Mouse (Mus musculus): ENCODE measurements around the gene Ly6g6f. TPM values are rescaled to one million over a fixed set of nuclear protein-coding genes. Genes with fewer than 3 reads are reported as not detected.
A peak's percentile ranks its signal among the peaks of the same experiment; 100 is the strongest.

The Ly6g6f gene
- total RNA-seq, 2 experiments from 2014 or later, result 0.29 TPM; not detected in 1

GRCm38 (mm10) chr17:35102299-35102698 lies 16.9 kb upstream of the Ly6g6f start:
- Histone ChIP-seq H3K4me3 (no peak overlapping the region), H3K27ac (no peak overlapping the region)
- no peak for DNase-seq (ENCODE audit: extremely low spot score in 1 of 2, low spot score in 2 of 2)
- intact Hi-C loops (cut with DNase I), result no loop called here
- TF ChIP-seq CTCF (IDR thresholded peaks at IDR 0.05), result no peak

GRCm38 (mm10) chr17:35101161-35101560 lies 15.8 kb upstream of the Ly6g6f start:
- Histone ChIP-seq H3K27ac (no peak overlapping the region), H3K4me3 (no peak overlapping the region)
- intact Hi-C loops (cut with DNase I), result no loop called here
- no peak for DNase-seq (ENCODE audit: extremely low spot score in 1 of 2, low spot score in 2 of 2)
- no peak for TF ChIP-seq CTCF (IDR thresholded peaks at IDR 0.05)

DNA sequence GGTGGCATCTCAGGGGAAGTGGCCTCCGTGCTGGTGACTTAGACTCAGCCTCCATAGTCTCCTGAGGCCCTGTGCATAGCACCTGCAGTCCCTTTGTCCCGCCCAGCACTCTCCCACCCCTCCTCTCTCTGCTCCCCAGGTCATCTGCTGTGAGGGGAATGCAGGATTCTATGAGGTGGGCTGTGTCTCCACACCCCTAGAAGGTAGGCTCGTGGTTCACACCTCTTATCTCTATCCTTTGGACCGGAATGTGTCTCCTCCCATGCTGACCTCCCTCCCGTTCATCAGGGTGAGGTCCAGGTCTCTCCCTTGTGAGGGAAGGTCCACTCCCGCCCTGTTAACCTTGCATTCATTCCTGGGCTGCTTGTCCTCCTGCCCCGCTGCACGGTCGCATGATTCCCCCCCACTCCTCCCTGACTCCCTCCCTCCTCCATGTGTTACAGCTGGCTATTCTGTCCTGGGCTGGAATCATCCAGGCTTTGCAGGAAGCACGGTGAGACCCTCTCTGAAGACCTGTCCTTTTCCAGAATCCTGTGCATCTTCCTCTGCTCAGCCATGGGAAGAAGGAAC lies 14.9 kb upstream of the Ly6g6f start:
- DNase-seq (ENCODE audit: extremely low spot score in 1 of 2, low spot score in 2 of 2), result no peak
- TF ChIP-seq CTCF (IDR thresholded peaks at IDR 0.05), result no peak
- intact Hi-C loops (cut with DNase I), result no loop called here

GRCm38 (mm10) chr17:35097164-35097655 lies 11.8 kb upstream of the Ly6g6f start:
- intact Hi-C loops (cut with DNase I), result no loop called here
- H3K27ac ChIP-seq, result peak overlapping the region; percentile 59; the same call in 1 of the 2 replicates
- TF ChIP-seq CTCF (IDR thresholded peaks at IDR 0.05), result peak; percentile 47
- no peak overlapping the region for H3K4me3 ChIP-seq
- peak; percentile 44 to 59 for DNase-seq (ENCODE audit: extremely low spot score in 1 of 2, low spot score in 2 of 2)

More for the DNA sequence above, 14.9 kb upstream of the Ly6g6f start:
- no peak overlapping the region for H3K27ac ChIP-seq
- H3K4me3 ChIP-seq, result no peak overlapping the region

DNA sequence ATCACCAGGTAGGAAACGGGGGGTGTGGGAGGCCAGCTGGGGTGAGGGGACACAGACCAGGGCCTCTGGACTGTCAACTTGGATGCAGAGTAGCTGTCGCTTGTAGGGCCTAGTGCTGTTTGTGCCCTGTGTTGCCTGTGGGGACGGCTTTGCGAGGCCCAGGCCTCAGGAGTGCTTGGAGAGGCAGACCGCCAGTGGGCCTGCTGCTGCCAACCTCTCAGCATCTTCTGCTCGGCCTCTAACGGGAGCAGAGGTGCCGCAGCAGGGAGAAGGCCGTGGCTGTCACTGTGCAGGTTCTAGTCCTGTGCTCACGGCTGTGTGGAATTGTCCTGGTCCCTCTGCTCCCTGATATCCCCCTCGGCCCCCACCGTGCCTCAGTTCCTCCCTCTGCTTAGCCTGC lies 11.2 kb upstream of the Ly6g6f start:
- Histone ChIP-seq H3K27ac (peak overlapping the region; percentile 59; the same call in 1 of the 2 replicates), H3K4me3 (no peak overlapping the region)
- DNase-seq (ENCODE audit: extremely low spot score in 1 of 2, low spot score in 2 of 2), result no peak
- intact Hi-C loops (cut with DNase I), result no loop called here
- no peak for TF ChIP-seq CTCF (IDR thresholded peaks at IDR 0.05)

GRCm38 (mm10) chr17:35094475-35095365 lies 9.3 kb upstream of the Ly6g6f start:
- no peak for TF ChIP-seq CTCF (IDR thresholded peaks at IDR 0.05)
- intact Hi-C loops (cut with DNase I), result no loop called here
- peak overlapping the region; percentile 44; the same call in 1 of the 2 replicates for H3K27ac ChIP-seq

GRCm38 (mm10) chr17:35092403-35093198 lies 7.2 kb upstream of the Ly6g6f start:
- intact Hi-C loops (cut with DNase I), result no loop called here
- TF ChIP-seq CTCF (IDR thresholded peaks at IDR 0.05), result no peak
- Histone ChIP-seq H3K27ac (no peak overlapping the region), H3K4me3 (no peak overlapping the region)
- no peak for DNase-seq (ENCODE audit: extremely low spot score in 1 of 2, low spot score in 2 of 2)

More at GRCm38 (mm10) chr17:35094475-35095365, 9.3 kb upstream of the Ly6g6f start:
- DNase-seq (ENCODE audit: extremely low spot score in 1 of 2, low spot score in 2 of 2), result no peak
- no peak overlapping the region for H3K4me3 ChIP-seq

DNA sequence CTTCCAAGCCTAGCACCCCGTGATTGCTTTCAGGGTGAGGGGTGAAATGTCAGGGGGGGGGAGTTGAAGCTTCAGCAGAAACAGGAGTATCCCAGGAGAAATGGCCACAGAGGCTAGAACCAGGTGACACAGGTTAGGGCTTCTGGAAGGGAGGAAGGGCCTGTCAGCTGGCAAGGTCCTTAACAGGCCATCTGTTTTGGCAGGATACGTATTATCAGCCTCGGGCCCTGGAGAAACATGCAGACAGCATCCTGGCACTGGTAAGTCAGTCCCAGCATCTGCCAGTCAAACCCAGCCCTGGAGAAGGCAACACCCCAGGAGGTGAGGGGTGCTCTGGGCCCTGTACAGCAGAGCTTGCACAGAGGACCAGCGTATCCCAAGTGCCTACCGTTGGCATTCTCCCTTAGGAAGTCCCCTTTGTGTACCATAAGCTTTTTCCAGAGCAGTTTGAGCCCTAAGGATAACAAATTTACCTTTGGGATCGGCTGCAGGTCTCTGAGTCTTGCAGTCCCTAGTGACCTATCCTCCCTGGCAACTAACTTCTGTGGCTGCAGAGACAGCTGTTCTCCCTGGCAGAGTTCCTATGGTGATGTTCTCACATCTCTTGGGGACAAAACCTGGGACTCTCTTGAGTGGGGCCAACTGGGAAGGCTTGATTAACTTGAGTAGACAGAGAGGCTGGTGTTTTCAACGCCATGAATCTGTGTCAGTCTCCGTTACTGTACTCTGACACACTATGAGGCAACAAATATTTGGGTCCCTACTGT lies 4.9 kb upstream of the Ly6g6f start:
- H3K27ac ChIP-seq, result peak overlapping the region; percentile 99; the same call in 1 of the 2 replicates
- H3K4me3 ChIP-seq, result peak overlapping the region; percentile 72
- intact Hi-C loops (cut with DNase I), result no loop called here
- TF ChIP-seq CTCF (IDR thresholded peaks at IDR 0.05), result no peak
- no peak for DNase-seq (ENCODE audit: extremely low spot score in 1 of 2, low spot score in 2 of 2)

DNA sequence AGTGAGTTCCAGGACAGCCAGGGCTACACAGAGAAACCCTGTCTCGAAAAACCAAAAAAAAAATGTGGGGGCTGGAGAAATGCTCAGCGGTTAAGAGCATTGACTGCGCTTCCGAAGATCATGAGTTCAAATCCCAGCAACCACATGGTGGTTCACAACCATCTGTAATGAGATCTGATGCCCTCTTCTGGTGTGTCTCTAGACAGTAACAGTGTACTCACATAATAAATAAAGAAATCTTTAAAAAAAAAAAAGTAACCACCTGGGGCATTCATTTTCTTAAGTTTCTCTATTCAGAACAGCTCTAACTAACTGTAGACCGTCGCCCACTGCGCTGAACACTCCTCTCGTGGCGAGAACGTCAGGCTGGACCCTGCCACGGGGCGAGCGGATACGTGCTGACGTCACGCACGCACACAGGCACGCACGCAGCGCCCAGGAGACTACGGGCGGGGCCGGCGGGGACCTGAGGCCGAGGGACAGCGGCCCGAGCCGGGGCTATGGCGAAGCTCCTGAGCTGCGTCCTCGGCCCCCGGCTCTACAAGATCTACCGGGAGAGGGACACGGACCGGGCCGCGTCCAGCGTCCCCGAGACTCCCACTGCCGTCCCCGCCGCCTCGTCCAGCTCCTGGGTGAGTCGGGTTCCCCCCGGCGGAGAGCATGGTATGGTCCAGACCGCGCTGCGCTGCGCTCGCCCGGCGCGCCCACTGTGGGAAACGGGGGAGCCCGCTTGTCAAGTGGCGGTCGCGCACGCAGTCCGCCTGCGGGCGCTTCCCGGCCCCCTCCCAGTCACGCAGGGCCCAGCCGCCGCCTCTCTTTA lies 3.6 kb upstream of the Ly6g6f start, which contains the start of gene Abhd16a:
Gene Abhd16a (plus strand): TSS at position 439 of the 820 bp plus-strand sequence.
- intact Hi-C loops (cut with DNase I), result no loop called here
- peak within 1 kb of the TSS; percentile 72 for H3K4me3 ChIP-seq
- H3K27ac ChIP-seq, result peak within 1 kb of the TSS; percentile 99
- DNase-seq (ENCODE audit: extremely low spot score in 1 of 2, low spot score in 2 of 2), result peak; percentile 93
- TF ChIP-seq CTCF (IDR thresholded peaks at IDR 0.05), result peak; percentile 34

DNA sequence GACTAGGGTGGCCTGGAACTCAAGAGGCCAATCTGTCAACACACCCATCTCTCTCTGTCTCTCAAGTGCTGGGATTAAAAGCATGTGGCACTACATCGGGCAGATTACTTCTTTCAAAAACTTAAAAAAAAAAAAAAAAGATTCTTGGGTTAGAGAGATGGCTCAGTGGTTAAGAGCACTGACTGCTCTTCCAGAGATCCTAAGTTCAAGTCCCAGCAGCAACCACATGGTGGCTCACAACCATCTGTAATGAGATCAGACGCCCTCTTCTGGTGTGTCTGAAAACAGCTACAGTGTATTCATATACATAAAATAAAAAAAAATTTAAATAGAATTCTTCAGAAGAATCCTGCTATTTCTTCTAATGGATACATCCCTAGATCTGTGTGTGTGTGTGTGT lies 2.7 kb upstream of the Ly6g6f start:
- DNase-seq (ENCODE audit: extremely low spot score in 1 of 2, low spot score in 2 of 2), result no peak
- peak; percentile 51 for TF ChIP-seq CTCF (IDR thresholded peaks at IDR 0.05)
- Histone ChIP-seq H3K4me3 (no peak overlapping the region), H3K27ac (no peak overlapping the region)
- intact Hi-C loops (cut with DNase I), result no loop called here
